Mouse (Mus musculus): ENCODE data around the gene Itprip. TPM values are rescaled to one million over a fixed set of nuclear protein-coding genes. Genes with fewer than 3 reads are reported as not detected.

Gene Itprip
- polyA plus RNA-seq, 1 experiment: 0.79 TPM

GRCm38 (mm10) chr19:47905081-47905480 is 14.0 kb downstream of the Itprip start:
- TF ChIP-seq POLR2A (IDR thresholded peaks at IDR 0.05; ENCODE audit: extremely low read depth, insufficient read depth, low read length) (no peak), CTCF (IDR thresholded peaks at IDR 0.05; ENCODE audit: extremely low read depth, insufficient read depth, low read length) (no peak)
- H3K4me1 ChIP-seq (ENCODE audit: control insufficient read depth, insufficient read depth, low read length): no peaks in the 10 kb centered on the region

GRCm38 (mm10) chr19:47903679-47904078 is 15.4 kb downstream of the Itprip start:
- no peak overlapping the region for H3K27ac ChIP-seq (ENCODE audit: insufficient read depth, low read length)
- H3K4me1 ChIP-seq (ENCODE audit: control insufficient read depth, insufficient read depth, low read length): no peaks in the 10 kb centered on the region
- no peak for TF ChIP-seq CTCF (IDR thresholded peaks at IDR 0.05; ENCODE audit: extremely low read depth, insufficient read depth, low read length)
- no peak for TF ChIP-seq POLR2A (IDR thresholded peaks at IDR 0.05; ENCODE audit: extremely low read depth, insufficient read depth, low read length)
- no peak overlapping the region for H3K4me3 ChIP-seq (ENCODE audit: insufficient read depth, low read length)

More at GRCm38 (mm10) chr19:47905081-47905480, 14.0 kb downstream of the Itprip start:
- H3K27ac ChIP-seq (ENCODE audit: insufficient read depth, low read length): no peak overlapping the region
- H3K4me3 ChIP-seq (ENCODE audit: insufficient read depth, low read length): no peak overlapping the region

GRCm38 (mm10) chr19:47902316-47903201 is 16.5 kb downstream of the Itprip start:
- Histone ChIP-seq H3K27ac (ENCODE audit: insufficient read depth, low read length) (no peak overlapping the region), H3K4me3 (ENCODE audit: insufficient read depth, low read length) (no peak overlapping the region)
- TF ChIP-seq CTCF (IDR thresholded peaks at IDR 0.05; ENCODE audit: extremely low read depth, insufficient read depth, low read length) (no peak), POLR2A (IDR thresholded peaks at IDR 0.05; ENCODE audit: extremely low read depth, insufficient read depth, low read length) (no peak)

GRCm38 (mm10) chr19:47900558-47900957 is 18.5 kb downstream of the Itprip start:
- no peak overlapping the region for H3K4me3 ChIP-seq (ENCODE audit: insufficient read depth, low read length)
- TF ChIP-seq CTCF (IDR thresholded peaks at IDR 0.05; ENCODE audit: extremely low read depth, insufficient read depth, low read length): no peak
- no peak for TF ChIP-seq POLR2A (IDR thresholded peaks at IDR 0.05; ENCODE audit: extremely low read depth, insufficient read depth, low read length)
- H3K27ac ChIP-seq (ENCODE audit: insufficient read depth, low read length): no peak overlapping the region
- no peaks in the 10 kb centered on the region for H3K4me1 ChIP-seq (ENCODE audit: control insufficient read depth, insufficient read depth, low read length)

More at GRCm38 (mm10) chr19:47902316-47903201, 16.5 kb downstream of the Itprip start:
- H3K4me1 ChIP-seq (ENCODE audit: control insufficient read depth, insufficient read depth, low read length): no peaks in the 10 kb centered on the region

- H3K4me3 ChIP-seq (ENCODE audit: insufficient read depth, low read length): no peak overlapping the region
- H3K4me1 ChIP-seq (ENCODE audit: control insufficient read depth, insufficient read depth, low read length): no peaks in the 10 kb centered on the region
- 0 out of 2 replicates have a peak, but pooled peaks have one; percentile 13 for TF ChIP-seq CTCF (IDR thresholded peaks at IDR 0.05; ENCODE audit: extremely low read depth, insufficient read depth, low read length)
- no peak for TF ChIP-seq POLR2A (IDR thresholded peaks at IDR 0.05; ENCODE audit: extremely low read depth, insufficient read depth, low read length)
- no peak overlapping the region for H3K27ac ChIP-seq (ENCODE audit: insufficient read depth, low read length)
These were observed 19.1 kb downstream of the Itprip start for GRCm38 (mm10) chr19:47900012-47900411.

GRCm38 (mm10) chr19:47898472-47899079 is 20.5 kb downstream of the Itprip start:
- TF ChIP-seq POLR2A (IDR thresholded peaks at IDR 0.05; ENCODE audit: extremely low read depth, insufficient read depth, low read length): no peak
- no peak for TF ChIP-seq CTCF (IDR thresholded peaks at IDR 0.05; ENCODE audit: extremely low read depth, insufficient read depth, low read length)
- no peak overlapping the region for H3K4me3 ChIP-seq (ENCODE audit: insufficient read depth, low read length)
- H3K27ac ChIP-seq (ENCODE audit: insufficient read depth, low read length): no peak overlapping the region
- no peaks in the 10 kb centered on the region for H3K4me1 ChIP-seq (ENCODE audit: control insufficient read depth, insufficient read depth, low read length)

GRCm38 (mm10) chr19:47893092-47893491 is 26.0 kb downstream of the Itprip start:
- Histone ChIP-seq H3K4me1 (ENCODE audit: control insufficient read depth, insufficient read depth, low read length) (no peaks in the 10 kb centered on the region), H3K4me3 (ENCODE audit: insufficient read depth, low read length) (no peak overlapping the region), H3K27ac (ENCODE audit: insufficient read depth, low read length) (no peak overlapping the region)
- TF ChIP-seq POLR2A (IDR thresholded peaks at IDR 0.05; ENCODE audit: extremely low read depth, insufficient read depth, low read length) (no peak), CTCF (IDR thresholded peaks at IDR 0.05; ENCODE audit: extremely low read depth, insufficient read depth, low read length) (no peak)

- Histone ChIP-seq H3K27ac (ENCODE audit: insufficient read depth, low read length) (no peak overlapping the region), H3K4me3 (ENCODE audit: insufficient read depth, low read length) (no peak overlapping the region), H3K4me1 (ENCODE audit: control insufficient read depth, insufficient read depth, low read length) (no peaks in the 10 kb centered on the region)
- no peak for TF ChIP-seq POLR2A (IDR thresholded peaks at IDR 0.05; ENCODE audit: extremely low read depth, insufficient read depth, low read length)
- TF ChIP-seq CTCF (IDR thresholded peaks at IDR 0.05; ENCODE audit: extremely low read depth, insufficient read depth, low read length): no peak
These were observed 27.4 kb downstream of the Itprip start for GRCm38 (mm10) chr19:47891562-47892312.

GRCm38 (mm10) chr19:47890489-47891130 is 28.5 kb downstream of the Itprip start:
- Histone ChIP-seq H3K27ac (ENCODE audit: insufficient read depth, low read length) (no peak overlapping the region), H3K4me1 (ENCODE audit: control insufficient read depth, insufficient read depth, low read length) (no peaks in the 10 kb centered on the region), H3K4me3 (ENCODE audit: insufficient read depth, low read length) (no peak overlapping the region)
- TF ChIP-seq POLR2A (IDR thresholded peaks at IDR 0.05; ENCODE audit: extremely low read depth, insufficient read depth, low read length) (no peak), CTCF (IDR thresholded peaks at IDR 0.05; ENCODE audit: extremely low read depth, insufficient read depth, low read length) (no peak)

Measured in cortical plate, adult 2 months (tissue).